18 mouse cellular contexts compared by ENCODE assay signal in genomic region chr7:19696336-19696873, GRCm38 (mm10). TPM values are rescaled to one million over a fixed set of nuclear protein-coding genes. Genes with fewer than 3 reads are reported as not detected.
DNase-seq lines count a peak whose midpoint lies in the region; ATAC-seq and TF ChIP-seq lines count a peak whose summit lies in the region.
"Had no signal": no experiment of that assay in that cellular context is flagged by ENCODE, and none has a peak within 500 bp of the region (broad histone marks: within the 10 kb centered on the region; RNA-seq: fewer than 3 reads in every experiment).

No protein-coding gene starts in this region.

- ATAC-seq in hindbrain, postnatal 0 days = no peak
- ATAC-seq in hindbrain, embryonic 14.5 days (ENCODE audit: low FRiP score) = no peak
- ATAC-seq in liver, embryonic 13.5 days (ENCODE audit: low read depth) = no peak
- no peak for ATAC-seq in intestine, postnatal 0 days
- ATAC-seq: activated CD4-positive, CD25-positive, alpha-beta regulatory T cell, adult 4 months had no signal

- no peak for TF ChIP-seq POLR2A in ES-Bruce4 (IDR thresholded peaks at IDR 0.05; ENCODE audit: insufficient read depth, low read length)

- peak overlapping the region; percentile 56 for H3K4me2 ChIP-seq in hindbrain, postnatal 0 days (ENCODE audit: low read depth, low read length)
- no peak overlapping the region for H3K4me2 ChIP-seq in hindbrain, embryonic 14.5 days (replicated peaks)
- H3K4me2 ChIP-seq in liver, embryonic 13.5 days = peak overlapping the region; percentile 64
- no peak overlapping the region for H3K4me2 ChIP-seq in intestine, postnatal 0 days (replicated peaks; ENCODE audit: low read depth)
- H3K4me2 ChIP-seq: hindbrain, embryonic 15.5 days; kidney, embryonic 15.5 days had no signal

- no peak overlapping the region for H3K4me3 ChIP-seq in hindbrain, postnatal 0 days (ENCODE audit: low read length)
- H3K4me3 ChIP-seq in hindbrain, embryonic 14.5 days (replicated peaks; ENCODE audit: low read length) = no peak overlapping the region
- H3K4me3 ChIP-seq in ES-Bruce4 (ENCODE audit: low read depth, low read length) (peak overlapping the region; percentile 96), ES-E14 (ENCODE audit: insufficient read depth in 1 of 2, low read depth in 1 of 2, low read length in 2 of 2, poor library complexity in 1 of 2, severe bottlenecking in 1 of 2) (peak overlapping the region; percentile 61 to 79)
- H3K4me3 ChIP-seq in liver, embryonic 13.5 days (replicated peaks) = peak overlapping the region; percentile 51
- no peak overlapping the region for H3K4me3 ChIP-seq in intestine, postnatal 0 days (ENCODE audit: low read depth, low read length)
- H3K4me3 ChIP-seq: hindbrain, embryonic 15.5 days; kidney, embryonic 15.5 days; limb, embryonic 10.5 days had no signal

- no peaks in the 10 kb centered on the region for H3K27me3 ChIP-seq in hindbrain, postnatal 0 days (ENCODE audit: insufficient read depth, low read length)
- H3K27me3 ChIP-seq in hindbrain, embryonic 14.5 days (ENCODE audit: control insufficient read depth, insufficient read depth, low read length) = no peaks in the 10 kb centered on the region
- H3K27me3 ChIP-seq in ES-Bruce4 (ENCODE audit: control insufficient read depth, insufficient read depth, low read length, poor library complexity, severe bottlenecking) = no peaks in the 10 kb centered on the region
- no peaks in the 10 kb centered on the region for H3K27me3 ChIP-seq in liver, embryonic 13.5 days
- H3K27me3 ChIP-seq in intestine, postnatal 0 days (replicated peaks; ENCODE audit: control insufficient read depth, insufficient read depth, low read length) = no peaks in the 10 kb centered on the region
- H3K27me3 ChIP-seq: CH12.LX; hindbrain, embryonic 15.5 days; kidney, embryonic 15.5 days had no signal

- in situ Hi-C loops in ES-E14 (cut with MboI; ENCODE audit: low sequenced_read_pairs in 2 of 2, unreplicated experiment in 2 of 2) = no loop called here

- no peak for TF ChIP-seq CTCF in hindbrain, postnatal 0 days (IDR thresholded peaks at IDR 0.05; ENCODE audit: low read depth)
- no peak for TF ChIP-seq CTCF in ES-Bruce4 (IDR thresholded peaks at IDR 0.05; ENCODE audit: low read depth, low read length)
- no peak for TF ChIP-seq CTCF in intestine, postnatal 0 days (IDR thresholded peaks at IDR 0.05; ENCODE audit: low read depth)

- H3K9ac ChIP-seq in hindbrain, postnatal 0 days (replicated peaks; ENCODE audit: low read length) = no peak overlapping the region
- no peak overlapping the region for H3K9ac ChIP-seq in hindbrain, embryonic 14.5 days
- H3K9ac ChIP-seq in ES-Bruce4 (ENCODE audit: low read depth, poor library complexity, severe bottlenecking) (peak overlapping the region; percentile 79), ES-E14 (ENCODE audit: insufficient read depth, low read depth, low read length, poor library complexity, severe bottlenecking) (peak overlapping the region; percentile 81)
- H3K9ac ChIP-seq in liver, embryonic 13.5 days = peak overlapping the region; percentile 59
- no peak overlapping the region for H3K9ac ChIP-seq in intestine, postnatal 0 days (ENCODE audit: low read depth, low read length)
- H3K9ac ChIP-seq: hindbrain, embryonic 15.5 days; kidney, embryonic 15.5 days had no signal

- no peak for TF ChIP-seq EP300 in ES-Bruce4 (IDR thresholded peaks at IDR 0.05; ENCODE audit: insufficient read depth, low read depth, low read length)

- H3K4me1 ChIP-seq in hindbrain, postnatal 0 days (ENCODE audit: insufficient read depth, low read length) = peaks cover 9% of the 10 kb centered on the region
- peaks cover 20% of the 10 kb centered on the region for H3K4me1 ChIP-seq in hindbrain, embryonic 14.5 days (replicated peaks; ENCODE audit: control insufficient read depth, insufficient read depth, low read length)
- H3K4me1 ChIP-seq in ES-Bruce4 (ENCODE audit: control insufficient read depth, insufficient read depth, low read length) (peaks cover 6% of the 10 kb centered on the region), ES-E14 (ENCODE audit: control insufficient read depth in 2 of 2, insufficient read depth in 2 of 2, low read length in 2 of 2, poor library complexity in 1 of 2) (peaks cover 2 to 31% of the 10 kb centered on the region in 2 experiments; a peak in 2 of 4 replicates)
- H3K4me1 ChIP-seq in liver, embryonic 13.5 days (replicated peaks) = peaks cover 95% of the 10 kb centered on the region
- H3K4me1 ChIP-seq in intestine, postnatal 0 days (replicated peaks; ENCODE audit: control insufficient read depth, insufficient read depth, low read length) = peaks cover 25% of the 10 kb centered on the region

- no peaks in the 10 kb centered on the region for H3K9me3 ChIP-seq in hindbrain, postnatal 0 days (ENCODE audit: low read length)
- no peaks in the 10 kb centered on the region for H3K9me3 ChIP-seq in hindbrain, embryonic 14.5 days (ENCODE audit: control insufficient read depth, low read length)
- H3K9me3 ChIP-seq in ES-Bruce4 (replicated peaks; ENCODE audit: control insufficient read depth, insufficient read depth, low read length, poor library complexity, severe bottlenecking) = no peaks in the 10 kb centered on the region
- H3K9me3 ChIP-seq in ES-E14 (ENCODE audit: control insufficient read depth, insufficient read depth, low read depth, low read length) = no peaks in the 10 kb centered on the region
- H3K9me3 ChIP-seq in liver, embryonic 13.5 days (replicated peaks) = no peaks in the 10 kb centered on the region
- H3K9me3 ChIP-seq in intestine, postnatal 0 days (ENCODE audit: control insufficient read depth) = no peaks in the 10 kb centered on the region
- H3K9me3 ChIP-seq: hindbrain, embryonic 15.5 days; kidney, embryonic 15.5 days had no signal

- H3K36me3 ChIP-seq in hindbrain, postnatal 0 days (ENCODE audit: insufficient read depth, low read length) = no peaks in the 10 kb centered on the region
- H3K36me3 ChIP-seq in hindbrain, embryonic 14.5 days (replicated peaks; ENCODE audit: control insufficient read depth, insufficient read depth) = 0 out of 2 replicates have a peak, but pooled peaks cover 1% of the 10 kb centered on the region
- peaks cover 21% of the 10 kb centered on the region for H3K36me3 ChIP-seq in ES-Bruce4 (ENCODE audit: control insufficient read depth, insufficient read depth, low read length, poor library complexity, severe bottlenecking)
- peaks cover 18% of the 10 kb centered on the region for H3K36me3 ChIP-seq in ES-E14 (ENCODE audit: control insufficient read depth, insufficient read depth, low read length, poor library complexity, severe bottlenecking)
- peaks cover 23% of the 10 kb centered on the region for H3K36me3 ChIP-seq in liver, embryonic 13.5 days
- H3K36me3 ChIP-seq in intestine, postnatal 0 days (ENCODE audit: control insufficient read depth, insufficient read depth) = 0 out of 2 replicates have a peak, but pooled peaks cover 1% of the 10 kb centered on the region
- H3K36me3 ChIP-seq: hindbrain, embryonic 15.5 days had no signal

- DNase-seq in hindbrain, postnatal 0 days (ENCODE audit: low spot score) = no peak
- no peak for DNase-seq in hindbrain, embryonic 14.5 days (ENCODE audit: low spot score)
- no peak for DNase-seq in ES-E14 (ENCODE audit: low read depth, low spot score)
- DNase-seq in liver, embryonic 13.5 days = no peak
- no peak for DNase-seq in urinary bladder, postnatal 25 days (ENCODE audit: low spot score)
- DNase-seq: cerebellum, adult 9-10 months; right cerebral cortex, postnatal 25 days; thymus, postnatal 25 days had no signal

- 95% methylated on average over 34 of the region's 34 CpGs for WGBS in hindbrain, postnatal 0 days
- 95% methylated on average over 34 of the region's 34 CpGs for WGBS in hindbrain, embryonic 14.5 days
- WGBS in liver, embryonic 13.5 days (ENCODE audit: insufficient replicate concordance) = 83% methylated on average over 34 of the region's 34 CpGs
- 97% methylated on average over 34 of the region's 34 CpGs for WGBS in intestine, postnatal 0 days

- no peak overlapping the region; the same call in 1 of the 2 replicates for H3K27ac ChIP-seq in hindbrain, postnatal 0 days
- H3K27ac ChIP-seq in hindbrain, embryonic 14.5 days = no peak overlapping the region
- H3K27ac ChIP-seq in ES-Bruce4 (ENCODE audit: insufficient read depth, low read length) = peak overlapping the region; percentile 33
- H3K27ac ChIP-seq in ES-E14 (ENCODE audit: insufficient read depth, low read depth, low read length, poor library complexity, severe bottlenecking) = peak overlapping the region; percentile 18; the same call in 1 of the 2 replicates
- peak overlapping the region; percentile 87 for H3K27ac ChIP-seq in liver, embryonic 13.5 days
- no peak overlapping the region for H3K27ac ChIP-seq in intestine, postnatal 0 days (ENCODE audit: low read depth, low read length)
- H3K27ac ChIP-seq: hindbrain, embryonic 15.5 days; kidney, embryonic 15.5 days; limb, embryonic 10.5 days had no signal

RNA-seq across cellular contexts. Expression of gene Apoe, which starts 2.6 kb away (rescaled TPM):
- 2,123 and 2,525 TPM in 2 replicates for total RNA-seq in hindbrain, postnatal 0 days (2014; rRNA removed)
- 3,307 and 3,685 TPM in 2 replicates for polyA plus RNA-seq in hindbrain, postnatal 0 days (2015; fragmentation: Nextera tagmentation; extraction: Ambion mirVana)
- polyA plus RNA-seq in hindbrain, embryonic 14.5 days (2014; fragmentation: Nextera tagmentation; extraction: Ambion mirVana) = 543 and 561 TPM in 2 replicates
- polyA plus RNA-seq in ES-Bruce4 (2011; ENCODE audit: insufficient read depth, insufficient read length, low read depth, missing spikeins) = 1,030 and 1,048 TPM in 2 replicates
- total RNA-seq in ES-E14 (2012; rRNA removed) = 683 and 2,144 TPM in 2 replicates
- polyA plus RNA-seq in liver, embryonic 13.5 days (2015; fragmentation: Nextera tagmentation; extraction: Ambion mirVana) = 1,390 and 1,411 TPM in 2 replicates
- polyA plus RNA-seq in intestine, postnatal 0 days (2015; fragmentation: Nextera tagmentation; extraction: Ambion mirVana) = 435 and 436 TPM in 2 replicates

RNA-seq across cellular contexts. Expression of gene Apoc1, which starts 3.9 kb away (rescaled TPM):
- total RNA-seq in hindbrain, postnatal 0 days (2014; rRNA removed) = 1.5 and 2.3 TPM in 2 replicates
- 13.9 and 14.2 TPM in 2 replicates for polyA plus RNA-seq in hindbrain, postnatal 0 days (2015; fragmentation: Nextera tagmentation; extraction: Ambion mirVana)
- 2.3 and 2.5 TPM in 2 replicates for polyA plus RNA-seq in hindbrain, embryonic 14.5 days (2014; fragmentation: Nextera tagmentation; extraction: Ambion mirVana)
- polyA plus RNA-seq in ES-Bruce4 (2011; ENCODE audit: insufficient read depth, insufficient read length, low read depth, missing spikeins) = 93.2 and 95.8 TPM in 2 replicates
- total RNA-seq in ES-E14 (2012; rRNA removed) = 72.3 and 106 TPM in 2 replicates
- 247 and 261 TPM in 2 replicates for polyA plus RNA-seq in liver, embryonic 13.5 days (2015; fragmentation: Nextera tagmentation; extraction: Ambion mirVana)
- 34.7 and 50.0 TPM in 2 replicates for polyA plus RNA-seq in intestine, postnatal 0 days (2015; fragmentation: Nextera tagmentation; extraction: Ambion mirVana)
- total RNA-seq: CH12.LX had no signal
- polyA plus RNA-seq: activated CD4-positive, CD25-positive, alpha-beta regulatory T cell, adult 4 months had no signal

RNA-seq across cellular contexts. Expression of gene Apoc4, which starts 15.1 kb away (rescaled TPM):
- total RNA-seq in hindbrain, postnatal 0 days (2014; rRNA removed) = not detected in 2 replicates
- polyA plus RNA-seq in hindbrain, postnatal 0 days (2015; fragmentation: Nextera tagmentation; extraction: Ambion mirVana) = not detected in 2 replicates
- polyA plus RNA-seq in hindbrain, embryonic 14.5 days (2014; fragmentation: Nextera tagmentation; extraction: Ambion mirVana) = not detected in 2 replicates
- 1.1 TPM in 1 of 2 replicates, not detected in the other for polyA plus RNA-seq in ES-Bruce4 (2011; ENCODE audit: insufficient read depth, insufficient read length, low read depth, missing spikeins)
- total RNA-seq in ES-E14 (2012; rRNA removed) = 0.27 and 0.48 TPM in 2 replicates
- 58.3 and 74.0 TPM in 2 replicates for polyA plus RNA-seq in liver, embryonic 13.5 days (2015; fragmentation: Nextera tagmentation; extraction: Ambion mirVana)
- polyA plus RNA-seq in intestine, postnatal 0 days (2015; fragmentation: Nextera tagmentation; extraction: Ambion mirVana) = 0.70 and 1.4 TPM in 2 replicates
- total RNA-seq: CH12.LX; layer of hippocampus, postnatal 10 days had no signal
- polyA plus RNA-seq: hindbrain, embryonic 15.5 days; limb, embryonic 10.5 days; macrophage had no signal

RNA-seq across cellular contexts. Expression of gene Gm44805, which starts 15.2 kb away (rescaled TPM):
- not detected in 2 replicates for total RNA-seq in hindbrain, postnatal 0 days (2014; rRNA removed)
- polyA plus RNA-seq in hindbrain, postnatal 0 days (2015; fragmentation: Nextera tagmentation; extraction: Ambion mirVana) = not detected in 2 replicates
- not detected in 2 replicates for polyA plus RNA-seq in hindbrain, embryonic 14.5 days (2014; fragmentation: Nextera tagmentation; extraction: Ambion mirVana)
- polyA plus RNA-seq in ES-Bruce4 (2011; ENCODE audit: insufficient read depth, insufficient read length, low read depth, missing spikeins) = not detected in 2 replicates
- total RNA-seq in ES-E14 (2012; rRNA removed) = 0.48 TPM in 1 of 2 replicates, not detected in the other
- 5.6 and 7.5 TPM in 2 replicates for polyA plus RNA-seq in liver, embryonic 13.5 days (2015; fragmentation: Nextera tagmentation; extraction: Ambion mirVana)
- 5.6 and 13.5 TPM in 2 replicates for polyA plus RNA-seq in intestine, postnatal 0 days (2015; fragmentation: Nextera tagmentation; extraction: Ambion mirVana)
- total RNA-seq: CH12.LX; layer of hippocampus, postnatal 10 days had no signal
- polyA plus RNA-seq: activated CD4-positive, CD25-positive, alpha-beta regulatory T cell, adult 4 months; gonadal fat pad, adult 2 months; hindbrain, embryonic 15.5 days; limb, embryonic 10.5 days; macrophage had no signal

RNA-seq across cellular contexts. Expression of gene Apoc2, which starts 18.7 kb away (rescaled TPM):
- total RNA-seq in hindbrain, postnatal 0 days (2014; rRNA removed) = not detected in 2 replicates
- 0.38 TPM in 1 of 2 replicates, not detected in the other for polyA plus RNA-seq in hindbrain, postnatal 0 days (2015; fragmentation: Nextera tagmentation; extraction: Ambion mirVana)
- not detected in 2 replicates for polyA plus RNA-seq in hindbrain, embryonic 14.5 days (2014; fragmentation: Nextera tagmentation; extraction: Ambion mirVana)
- 1.2 TPM in 1 of 2 replicates, not detected in the other for polyA plus RNA-seq in ES-Bruce4 (2011; ENCODE audit: insufficient read depth, insufficient read length, low read depth, missing spikeins)
- not detected in 2 replicates for total RNA-seq in ES-E14 (2012; rRNA removed)
- polyA plus RNA-seq in liver, embryonic 13.5 days (2015; fragmentation: Nextera tagmentation; extraction: Ambion mirVana) = 568 and 648 TPM in 2 replicates
- polyA plus RNA-seq in intestine, postnatal 0 days (2015; fragmentation: Nextera tagmentation; extraction: Ambion mirVana) = 11,285 and 12,482 TPM in 2 replicates
- total RNA-seq: CH12.LX; layer of hippocampus, postnatal 10 days had no signal
- polyA plus RNA-seq: activated CD4-positive, CD25-positive, alpha-beta regulatory T cell, adult 4 months had no signal

Comparison
In these comparisons a context has a peak if more than half of its experiments do, and no peak if none do; other contexts are left out.
1. H3K4me2 ChIP-seq: peak in hindbrain, postnatal 0 days (single experiment) and liver, embryonic 13.5 days (single experiment); none in hindbrain, embryonic 14.5 days (single experiment) and intestine, postnatal 0 days (single experiment).
2. H3K27ac ChIP-seq: peak in ES-Bruce4 (single experiment), ES-E14 (single experiment) and liver, embryonic 13.5 days (single experiment); none in hindbrain, postnatal 0 days (single experiment), hindbrain, embryonic 14.5 days (single experiment) and intestine, postnatal 0 days (single experiment).
3. H3K4me3 ChIP-seq: peak in ES-Bruce4 (single experiment), ES-E14 (2 of 2) and liver, embryonic 13.5 days (single experiment); none in hindbrain, postnatal 0 days (single experiment), hindbrain, embryonic 14.5 days (single experiment) and intestine, postnatal 0 days (single experiment).
4. H3K9ac ChIP-seq: peak in ES-Bruce4 (single experiment), ES-E14 (single experiment) and liver, embryonic 13.5 days (single experiment); none in hindbrain, postnatal 0 days (single experiment), hindbrain, embryonic 14.5 days (single experiment) and intestine, postnatal 0 days (single experiment).
5. RNA of gene Apoc4, which starts 15.1 kb away (polyA plus RNA-seq): 58.3 to 74.0 TPM in liver, embryonic 13.5 days; 1.1 TPM in ES-Bruce4, 0.70 to 1.4 TPM in intestine, postnatal 0 days, not detected in hindbrain, postnatal 0 days and not detected in hindbrain, embryonic 14.5 days; every median in the first group is over 10 times any median in the second.